Mouse (Mus musculus) stomach, embryonic 14.5 days (tissue): ENCODE results near the gene Klhl28. TPM values are rescaled to one million over a fixed set of nuclear protein-coding genes. Genes with fewer than 3 reads are reported as not detected.

Experiments used
- ATAC-seq: fragments of 200-750 bp; cut with Nextera tagmentation; 2 replicates; pipeline ENCODE4 v1.8.0; 2017; ENCODE audit warnings: low read depth, moderate TSS enrichment; ENCODE audit not compliant: insufficient number of reproducible peaks, insufficient read depth, low FRiP score
- H3K27ac ChIP-seq: fragments of 300-500 bp; sonication (generic); 2 replicates; pipeline ENCODE4 v1.5.1; 2014; ENCODE audit warnings: mild to moderate bottlenecking, low read length, moderate library complexity, mixed read lengths
- H3K27me3 ChIP-seq: fragments of 300-500 bp; sonication (generic); 2 replicates; pipeline ENCODE4 v1.6.1; 2014; ENCODE audit warnings: low read length, control low read depth, mixed read lengths; ENCODE audit not compliant: control insufficient read depth, insufficient read depth
- H3K36me3 ChIP-seq: fragments of 300-500 bp; sonication (generic); 2 replicates; pipeline ENCODE4 v1.6.1; 2014; ENCODE audit warnings: mild to moderate bottlenecking, control low read depth, low read length, moderate library complexity, mixed read lengths; ENCODE audit not compliant: control insufficient read depth, insufficient read depth
- H3K4me1 ChIP-seq: fragments of 300-500 bp; sonication (generic); 2 replicates; pipeline ENCODE4 v1.6.1; 2014; ENCODE audit warnings: low read length, control low read depth, mixed read lengths; ENCODE audit not compliant: control insufficient read depth, insufficient read depth
- H3K4me2 ChIP-seq: fragments of 300-500 bp; sonication (generic); replicated peaks from 2 replicates; pipeline ENCODE4 v1.6.1; 2014; ENCODE audit warnings: low read depth, low read length, control low read depth
- H3K4me3 ChIP-seq: fragments of 300-500 bp; sonication (generic); 2 replicates; pipeline ENCODE4 v1.5.1; 2014; ENCODE audit warnings: low read depth, low read length, control low read depth
- H3K9ac ChIP-seq: fragments of 300-500 bp; sonication (generic); replicated peaks from 2 replicates; pipeline ENCODE4 v1.6.1; 2014; ENCODE audit warnings: low read depth, mild to moderate bottlenecking, control low read depth, low read length, moderate library complexity, mixed read lengths
- H3K9me3 ChIP-seq: fragments of 300-500 bp; sonication (generic); 2 replicates; pipeline ENCODE4 v1.6.1; 2016; ENCODE audit warnings: low read depth, low read length, control low read depth; ENCODE audit not compliant: control insufficient read depth
- WGBS: fragments of 180-500 bp; shearing (Covaris S2); extraction: QIAGEN DNeasy Blood & Tissue Kit; methylation state at CpG from one replicate; pipeline ENCODE4 v1.1.7; 2014; 5-methylcytosine and 5-hydroxymethylcytosine counted together
- polyA plus RNA-seq: library from polyadenylated mRNA; unstranded; fragments of >200 nt; fragmentation: Nextera tagmentation; extraction: Ambion mirVana; gene quantifications from 2 replicates; pipeline ENCODE4 v1.2.1, GENCODE M21; 2014

Gene Klhl28
- polyA plus RNA-seq: 18.2 TPM in 2 replicates

- ATAC-seq: peak; percentile 99
- Histone ChIP-seq H3K9me3 (no peaks in the 10 kb centered on the region), H3K27me3 (no peaks in the 10 kb centered on the region), H3K4me2 (peak within 1 kb of the TSS; percentile 95), H3K27ac (peak within 1 kb of the TSS; percentile 91), H3K9ac (peak within 1 kb of the TSS; percentile 80), H3K4me1 (no peaks in the 10 kb centered on the region), H3K4me3 (peak within 1 kb of the TSS; percentile 90), H3K36me3 (no peaks in the 10 kb centered on the region)
- WGBS: under 1% methylated on average over 45 of the region's 45 CpGs
Observed at GRCm38 (mm10) chr12:64965124-64966026, at the start of gene Klhl28, which contains the start of gene Togaram1. Gene Klhl28, minus strand, starts transcription at chr12:64965534. Gene Togaram1, plus strand, starts transcription at chr12:64965804.

GRCm38 (mm10) chr12:65007725-65008124 is 42.4 kb upstream of the Klhl28 start:
- 95% methylated on average over 3 of the region's 3 CpGs for WGBS
- no peaks in the 10 kb centered on the region for H3K27me3 ChIP-seq
- no peaks in the 10 kb centered on the region for H3K4me1 ChIP-seq
- H3K9me3 ChIP-seq: no peaks in the 10 kb centered on the region
- no peak overlapping the region for H3K9ac ChIP-seq
- no peak overlapping the region for H3K4me3 ChIP-seq
- no peak overlapping the region for H3K27ac ChIP-seq
- ATAC-seq: no peak
- no peak overlapping the region for H3K4me2 ChIP-seq
- peaks cover 56% of the 10 kb centered on the region for H3K36me3 ChIP-seq

DNA sequence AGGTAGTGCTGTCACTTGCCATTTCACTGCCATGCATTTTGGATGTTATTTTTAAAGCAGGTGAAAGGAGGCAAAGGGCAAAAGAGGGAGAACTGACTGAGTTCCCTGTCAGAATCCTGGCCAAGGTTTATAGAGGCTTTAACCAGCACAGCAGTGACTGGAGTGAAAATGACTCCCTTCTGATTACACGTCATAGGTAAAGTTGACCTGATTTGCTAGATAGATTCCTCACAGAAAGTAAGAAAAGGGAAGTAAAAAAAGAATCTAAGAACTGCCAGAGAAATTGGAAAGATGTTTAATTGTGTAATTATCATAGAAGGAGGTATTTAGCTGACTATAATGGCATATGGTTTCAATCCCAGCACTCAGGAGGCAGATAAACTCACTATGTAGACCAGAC is 12.2 kb upstream of the Klhl28 start:
- ATAC-seq: no peak
- WGBS: 85% methylated on average over 1 of the region's 1 CpGs
- H3K9ac ChIP-seq: no peak overlapping the region
- H3K27me3 ChIP-seq: no peaks in the 10 kb centered on the region
- H3K4me1 ChIP-seq: no peaks in the 10 kb centered on the region
- H3K36me3 ChIP-seq: peaks cover 31% of the 10 kb centered on the region
- no peak overlapping the region for H3K4me2 ChIP-seq
- H3K27ac ChIP-seq: no peak overlapping the region
- no peaks in the 10 kb centered on the region for H3K9me3 ChIP-seq
- H3K4me3 ChIP-seq: no peak overlapping the region

DNA sequence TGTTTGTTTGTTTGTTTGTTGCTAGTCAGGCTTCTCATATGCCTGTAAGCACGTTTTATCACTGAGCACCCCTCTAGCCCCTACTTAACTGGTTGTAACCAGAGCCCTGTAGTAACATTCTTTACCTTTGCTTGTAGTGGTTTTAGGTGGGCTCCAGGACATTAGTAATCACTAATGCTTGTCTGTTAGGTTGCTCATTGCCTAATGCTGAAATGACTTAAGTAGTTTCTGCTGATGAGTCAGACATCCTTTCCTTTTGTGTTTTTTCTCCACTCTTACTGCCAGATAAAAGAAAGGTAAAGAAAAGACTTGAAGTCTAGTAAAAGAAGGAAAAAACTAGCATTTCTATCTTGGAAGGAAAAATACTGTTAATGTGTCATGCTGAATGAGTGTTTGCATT is 10.9 kb upstream of the Klhl28 start:
- peaks cover 23% of the 10 kb centered on the region for H3K36me3 ChIP-seq
- no peak for ATAC-seq
- no peak overlapping the region for H3K9ac ChIP-seq
- H3K27ac ChIP-seq: no peak overlapping the region
- H3K4me1 ChIP-seq: peaks cover 8% of the 10 kb centered on the region
- H3K9me3 ChIP-seq: no peaks in the 10 kb centered on the region
- H3K4me3 ChIP-seq: no peak overlapping the region
- no peaks in the 10 kb centered on the region for H3K27me3 ChIP-seq
- H3K4me2 ChIP-seq: no peak overlapping the region
- 43% methylated on average over 1 of the region's 1 CpGs for WGBS

DNA sequence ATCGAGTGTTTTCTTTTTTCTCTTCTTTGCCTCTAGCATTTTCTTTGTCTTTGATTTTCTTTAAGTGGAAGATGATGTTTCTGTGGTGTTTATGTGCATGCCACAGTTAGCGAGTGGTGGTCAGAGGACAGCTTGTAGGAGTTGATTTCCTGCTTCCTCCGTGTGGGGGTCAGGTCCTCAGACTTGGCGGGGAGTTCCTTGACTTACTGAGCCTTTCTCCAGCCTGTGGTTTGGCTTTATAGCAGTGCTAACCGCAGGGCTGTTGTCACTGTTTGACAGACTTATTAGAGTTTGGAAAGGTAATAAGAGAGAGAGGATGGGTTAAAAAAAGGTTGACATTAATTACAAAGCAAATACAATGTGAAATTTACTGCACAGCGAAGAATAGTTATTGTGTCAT is 10.2 kb upstream of the Klhl28 start:
- WGBS: 56% methylated on average over 6 of the region's 6 CpGs
- H3K9ac ChIP-seq: no peak overlapping the region
- H3K27me3 ChIP-seq: no peaks in the 10 kb centered on the region
- ATAC-seq: no peak
- peaks cover 13% of the 10 kb centered on the region for H3K4me1 ChIP-seq
- H3K9me3 ChIP-seq: no peaks in the 10 kb centered on the region
- H3K27ac ChIP-seq: no peak overlapping the region
- peaks cover 21% of the 10 kb centered on the region for H3K36me3 ChIP-seq
- no peak overlapping the region for H3K4me3 ChIP-seq
- no peak overlapping the region for H3K4me2 ChIP-seq

GRCm38 (mm10) chr12:64972063-64972462 is 6.7 kb upstream of the Klhl28 start:
- Histone ChIP-seq H3K9me3 (no peaks in the 10 kb centered on the region), H3K27ac (no peak overlapping the region), H3K9ac (no peak overlapping the region), H3K4me1 (peaks cover 14% of the 10 kb centered on the region), H3K27me3 (no peaks in the 10 kb centered on the region), H3K4me3 (no peak overlapping the region), H3K36me3 (no peaks in the 10 kb centered on the region), H3K4me2 (peak overlapping the region; percentile 20; the same call in 1 of the 2 replicates)
- ATAC-seq: no peak
- WGBS: 69% methylated on average over 6 of the region's 6 CpGs

- 0 out of 2 replicates have a peak overlapping the region, but pooled peaks have one; percentile 19 for H3K4me2 ChIP-seq
- no peaks in the 10 kb centered on the region for H3K27me3 ChIP-seq
- ATAC-seq: no peak
- no peak overlapping the region for H3K4me3 ChIP-seq
- H3K36me3 ChIP-seq: no peaks in the 10 kb centered on the region
- H3K9me3 ChIP-seq: no peaks in the 10 kb centered on the region
- peaks cover 14% of the 10 kb centered on the region for H3K4me1 ChIP-seq
- no peak overlapping the region for H3K9ac ChIP-seq
- H3K27ac ChIP-seq: no peak overlapping the region
Observed at GRCm38 (mm10) chr12:64971399-64971798, 6.1 kb upstream of the Klhl28 start.

GRCm38 (mm10) chr12:64968067-64968466 is 2.7 kb upstream of the Klhl28 start:
- H3K36me3 ChIP-seq: no peaks in the 10 kb centered on the region
- H3K4me2 ChIP-seq: peak overlapping the region; percentile 95
- peaks cover 14% of the 10 kb centered on the region for H3K4me1 ChIP-seq
- H3K9ac ChIP-seq: peak overlapping the region; percentile 31; the same call in 1 of the 2 replicates
- H3K27me3 ChIP-seq: no peaks in the 10 kb centered on the region
- H3K27ac ChIP-seq: no peak overlapping the region
- WGBS: 1% methylated on average over 2 of the region's 2 CpGs
- no peak for ATAC-seq
- peak overlapping the region; percentile 90 for H3K4me3 ChIP-seq
- H3K9me3 ChIP-seq: no peaks in the 10 kb centered on the region
